Mouse (Mus musculus) forebrain, embryonic 14.5 days (tissue): ENCODE measurements around the gene Iqch. TPM values are rescaled to one million over a fixed set of nuclear protein-coding genes. Genes with fewer than 3 reads are reported as not detected.

ENCODE experiments used
- ATAC-seq: fragments of 200-750 bp; cut with Nextera tagmentation; 2 replicates; pipeline ENCODE4 v1.8.0; 2017; ENCODE audit warnings: mild to moderate bottlenecking, moderate library complexity
- DNase-seq: peaks from one replicate; pipeline ENCODE4 v3.0.0-alpha.2; 2015; ENCODE audit warnings: low spot score
- H3K27ac ChIP-seq: fragments of 300-500 bp; sonication (generic); 2 replicates; pipeline ENCODE4 v1.5.1; 2014; ENCODE audit warnings: low read depth, mild to moderate bottlenecking, control low read depth, low read length, moderate library complexity
- H3K27me3 ChIP-seq: fragments of 300-500 bp; sonication (generic); replicated peaks from 2 replicates; pipeline ENCODE4 v1.6.1; 2014; ENCODE audit warnings: low read length, control low read depth, mixed read lengths; ENCODE audit not compliant: control insufficient read depth, insufficient read depth
- H3K36me3 ChIP-seq: fragments of 300-500 bp; sonication (generic); 2 replicates; pipeline ENCODE4 v1.6.1; 2014; ENCODE audit warnings: low read length, control low read depth; ENCODE audit not compliant: control insufficient read depth, insufficient read depth
- H3K4me1 ChIP-seq: fragments of 300-500 bp; sonication (generic); 2 replicates; pipeline ENCODE4 v1.6.1; 2014; ENCODE audit warnings: antibody characterized with exemption, low read length, control low read depth; ENCODE audit not compliant: control insufficient read depth, insufficient read depth
- H3K4me2 ChIP-seq: fragments of 300-500 bp; sonication (generic); 2 replicates; pipeline ENCODE4 v1.6.1; 2014; ENCODE audit warnings: mild to moderate bottlenecking, control low read depth, low read length
- H3K4me3 ChIP-seq: fragments of 300-500 bp; sonication (generic); 2 replicates; pipeline ENCODE4 v1.5.1; 2014; ENCODE audit warnings: low read depth, low read length, control low read depth
- H3K9ac ChIP-seq: fragments of 300-500 bp; sonication (generic); 2 replicates; pipeline ENCODE4 v1.6.1; 2014; ENCODE audit warnings: mild to moderate bottlenecking, low read length, control low read depth, moderate library complexity
- H3K9me3 ChIP-seq: fragments of 300-500 bp; sonication (generic); replicated peaks from 2 replicates; pipeline ENCODE4 v1.6.1; 2016; ENCODE audit warnings: low read length, control low read depth, mixed read lengths; ENCODE audit not compliant: control insufficient read depth
- WGBS: fragments of 180-500 bp; shearing (Covaris S2); extraction: QIAGEN DNeasy Blood & Tissue Kit; methylation state at CpG from one replicate; pipeline ENCODE4 v1.1.7; 2014; 5-methylcytosine and 5-hydroxymethylcytosine counted together
- polyA plus RNA-seq: library from polyadenylated mRNA; unstranded; fragments of >200 nt; fragmentation: Nextera tagmentation; extraction: Ambion mirVana; gene quantifications from 2 replicates; pipeline ENCODE4 v1.2.1, GENCODE M21; 2014

Iqch gene
- 0.06 and 0.07 TPM in 2 replicates for polyA plus RNA-seq

GRCm38 (mm10) chr9:63602043-63602939 is at the start of gene Iqch, which contains the start of gene Aagab:
Iqch (minus strand) TSS chr9:63602493.
Aagab (plus strand) TSS chr9:63602660.
- DNase-seq (peak; percentile 97), ATAC-seq (peak; percentile 100)
- Histone ChIP-seq H3K9me3 (no peaks in the 10 kb centered on the region), H3K4me1 (peaks cover 14% of the 10 kb centered on the region), H3K4me3 (peak within 1 kb of the TSS; percentile 81), H3K4me2 (peak within 1 kb of the TSS; percentile 72), H3K36me3 (no peaks in the 10 kb centered on the region), H3K27ac (peak within 1 kb of the TSS; percentile 65; the same call in 1 of the 2 replicates), H3K9ac (peak within 1 kb of the TSS; percentile 90), H3K27me3 (no peaks in the 10 kb centered on the region)
- WGBS = 2% methylated on average over 64 of the region's 70 CpGs

DNA sequence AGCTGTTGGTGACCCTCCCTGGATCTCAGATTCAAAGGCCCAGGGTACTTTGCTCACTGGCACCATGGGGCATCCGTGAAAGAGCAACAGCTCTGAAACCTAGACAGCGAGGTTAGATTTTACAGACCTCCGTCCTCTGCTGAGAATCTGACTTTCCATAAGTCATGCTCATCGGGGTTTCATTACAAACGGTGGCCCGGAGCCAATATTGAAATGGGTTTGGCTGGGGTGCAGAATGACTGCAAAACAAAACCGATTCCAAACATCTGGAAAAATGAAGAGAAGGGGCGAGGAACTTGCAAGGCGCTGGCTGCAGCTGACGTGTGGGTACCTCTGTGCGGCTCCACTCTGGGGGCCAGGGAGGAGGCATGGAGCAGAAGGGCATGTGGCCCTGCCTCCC is 49.3 kb upstream of the Iqch start:
- ATAC-seq (no peak), DNase-seq (no peak)
- Histone ChIP-seq H3K4me3 (no peak overlapping the region), H3K4me2 (no peak overlapping the region), H3K4me1 (peaks cover 8% of the 10 kb centered on the region), H3K9me3 (no peaks in the 10 kb centered on the region), H3K36me3 (peaks cover 24% of the 10 kb centered on the region; the same call in 1 of the 2 replicates), H3K27me3 (no peaks in the 10 kb centered on the region), H3K27ac (no peak overlapping the region), H3K9ac (no peak overlapping the region)
- WGBS = 85% methylated on average over 11 of the region's 11 CpGs

DNA sequence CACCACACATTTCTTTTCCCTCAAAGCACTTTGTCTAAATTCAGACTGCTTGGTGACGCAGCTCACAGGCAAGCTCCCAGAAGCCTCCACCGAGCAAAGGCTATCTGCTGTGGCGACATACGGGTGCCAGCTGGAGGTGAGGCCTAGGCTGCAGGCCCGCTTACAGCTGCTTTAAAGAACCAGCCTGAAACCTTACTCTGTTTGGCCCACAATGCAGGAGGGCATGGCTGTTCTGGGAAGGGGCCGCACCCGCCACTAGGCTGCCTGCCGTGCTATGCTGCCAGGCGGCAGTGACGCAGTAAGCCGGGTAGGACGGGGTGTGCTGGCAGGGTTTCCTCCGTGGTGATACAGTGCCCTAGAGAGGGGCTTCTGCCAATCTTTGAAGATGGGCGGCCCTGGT is 48.6 kb upstream of the Iqch start:
- Histone ChIP-seq H3K27me3 (no peaks in the 10 kb centered on the region), H3K27ac (no peak overlapping the region; the same call in 1 of the 2 replicates), H3K4me3 (no peak overlapping the region), H3K9me3 (no peaks in the 10 kb centered on the region), H3K4me1 (peaks cover 8% of the 10 kb centered on the region), H3K9ac (no peak overlapping the region), H3K36me3 (peaks cover 26% of the 10 kb centered on the region; the same call in 1 of the 2 replicates), H3K4me2 (no peak overlapping the region)
- ATAC-seq (peak; percentile 5; the same call in 1 of the 2 replicates), DNase-seq (no peak)
- 78% methylated on average over 14 of the region's 14 CpGs for WGBS

DNA sequence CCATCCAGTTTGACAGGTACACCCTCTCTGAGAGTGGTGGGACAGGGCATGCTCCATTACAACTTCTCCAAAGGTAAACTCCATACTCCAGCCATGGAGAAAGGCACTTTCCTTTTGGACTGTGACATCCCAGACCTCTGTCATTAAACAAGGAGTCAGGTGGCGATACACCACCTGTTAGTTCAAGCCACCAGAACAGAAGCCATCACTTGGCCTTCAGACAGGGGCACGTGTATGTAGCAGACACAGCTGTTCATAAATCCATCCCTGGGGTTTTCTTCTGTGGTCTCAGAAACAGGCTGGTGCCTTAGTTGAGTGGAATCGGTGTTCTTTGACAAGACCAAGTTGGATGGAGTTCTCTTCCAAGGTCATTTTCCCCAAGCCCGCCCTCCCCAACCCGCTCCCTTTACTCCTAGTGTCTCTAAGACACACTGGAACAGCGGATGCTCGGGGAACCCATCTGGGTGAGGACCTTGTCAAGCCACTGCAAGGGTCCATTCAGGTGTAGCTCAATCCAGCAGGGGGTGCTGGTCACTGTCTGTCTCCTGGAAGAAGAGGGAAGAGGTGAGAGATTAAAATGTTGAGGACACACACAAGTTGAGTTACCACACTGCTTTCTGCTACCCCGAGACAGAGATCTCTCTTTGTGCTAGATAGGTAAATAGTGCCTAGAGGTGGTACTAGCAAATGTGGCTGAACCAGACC is 47.7 kb upstream of the Iqch start:
- H3K27ac ChIP-seq = no peak overlapping the region
- H3K4me3 ChIP-seq = no peak overlapping the region
- H3K36me3 ChIP-seq = peaks cover 26% of the 10 kb centered on the region; the same call in 1 of the 2 replicates
- ATAC-seq (no peak), DNase-seq (no peak)
- H3K9ac ChIP-seq = no peak overlapping the region
- peaks cover 8% of the 10 kb centered on the region for H3K4me1 ChIP-seq
- 87% methylated on average over 8 of the region's 8 CpGs for WGBS
- no peaks in the 10 kb centered on the region for H3K9me3 ChIP-seq
- no peak overlapping the region for H3K4me2 ChIP-seq
- no peaks in the 10 kb centered on the region for H3K27me3 ChIP-seq

DNA sequence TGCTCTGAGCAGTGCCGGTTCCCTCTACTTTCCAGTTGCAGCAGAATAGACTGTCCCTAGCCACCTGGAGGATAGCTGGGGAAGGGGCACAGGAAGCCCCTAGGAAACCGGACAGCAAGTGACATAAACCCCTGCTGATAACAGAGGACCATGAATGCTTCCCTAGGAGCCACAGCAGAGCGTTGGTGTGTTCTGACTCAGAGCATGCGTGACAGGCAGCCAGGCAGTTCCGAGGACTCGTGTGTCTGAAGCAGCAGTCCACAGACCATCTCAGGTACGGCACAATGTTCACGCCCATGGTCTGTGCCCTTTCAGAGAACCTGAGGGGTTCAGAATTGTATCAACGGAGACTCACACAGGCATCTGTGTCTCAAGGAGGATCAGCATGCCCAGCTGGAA is 46.2 kb upstream of the Iqch start:
- no peak overlapping the region for H3K4me3 ChIP-seq
- WGBS = 86% methylated on average over 9 of the region's 9 CpGs
- ATAC-seq = no peak
- peaks cover 5% of the 10 kb centered on the region for H3K4me1 ChIP-seq
- H3K27me3 ChIP-seq = no peaks in the 10 kb centered on the region
- H3K9me3 ChIP-seq = no peaks in the 10 kb centered on the region
- no peak overlapping the region for H3K4me2 ChIP-seq
- no peak overlapping the region for H3K27ac ChIP-seq
- peaks cover 29% of the 10 kb centered on the region; the same call in 1 of the 2 replicates for H3K36me3 ChIP-seq
- no peak for DNase-seq
- no peak overlapping the region for H3K9ac ChIP-seq

DNA sequence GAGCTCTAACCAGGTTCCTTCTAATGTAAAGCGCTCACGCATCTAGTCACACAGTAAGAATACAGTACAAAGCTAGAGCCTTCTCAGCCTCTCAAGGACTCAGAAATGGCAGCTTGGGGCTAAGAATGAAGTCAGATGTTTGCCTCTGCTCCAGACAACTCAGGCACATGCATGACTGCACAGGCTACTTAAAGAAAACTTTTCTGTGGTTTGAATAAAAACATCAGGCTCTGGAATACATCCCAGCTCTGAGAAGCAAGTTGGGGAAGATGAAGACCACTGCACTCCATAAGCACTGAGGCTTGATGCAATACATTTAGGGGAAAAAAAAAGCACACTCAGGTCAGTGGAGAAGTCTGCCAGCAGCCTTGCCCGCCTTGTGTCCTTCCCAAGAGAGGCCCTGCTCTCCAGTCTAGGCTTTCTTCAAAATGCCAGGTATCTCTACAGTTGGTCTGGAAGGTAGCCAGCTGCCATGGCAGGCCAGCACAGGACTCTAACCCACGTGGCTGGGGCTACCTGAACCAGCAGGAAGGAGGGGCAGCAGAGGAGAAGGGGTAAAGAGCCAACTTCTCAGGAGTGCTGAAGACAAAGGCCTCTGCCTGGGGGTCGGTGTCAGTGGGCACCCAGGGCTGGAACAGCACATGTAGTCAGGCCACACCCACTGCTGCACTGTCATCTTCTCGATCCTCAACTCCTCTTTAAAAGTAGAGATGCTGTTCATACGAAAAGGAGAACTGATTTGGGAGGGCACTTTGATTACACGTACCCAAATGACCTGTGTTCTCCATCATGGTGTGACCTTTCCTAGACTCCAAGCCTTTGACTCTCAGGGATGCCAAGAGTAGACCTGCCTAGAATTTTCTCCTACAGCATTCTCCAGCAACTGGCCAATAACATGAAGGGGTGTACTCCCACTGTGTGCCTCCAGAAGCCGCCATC is 45.6 kb upstream of the Iqch start:
- 74% methylated on average over 9 of the region's 9 CpGs for WGBS
- H3K4me1 ChIP-seq = no peaks in the 10 kb centered on the region; the same call in 1 of the 2 replicates
- H3K4me2 ChIP-seq = no peak overlapping the region
- DNase-seq = no peak
- H3K9ac ChIP-seq = no peak overlapping the region
- H3K27me3 ChIP-seq = no peaks in the 10 kb centered on the region
- H3K36me3 ChIP-seq = peaks cover 31% of the 10 kb centered on the region; the same call in 1 of the 2 replicates
- no peaks in the 10 kb centered on the region for H3K9me3 ChIP-seq
- H3K4me3 ChIP-seq = no peak overlapping the region
- H3K27ac ChIP-seq = no peak overlapping the region
- ATAC-seq = no peak; the same call in 1 of the 2 replicates

- H3K9ac ChIP-seq = no peak overlapping the region
- ATAC-seq (no peak), DNase-seq (no peak)
- H3K27me3 ChIP-seq = no peaks in the 10 kb centered on the region
- no peaks in the 10 kb centered on the region for H3K9me3 ChIP-seq
- H3K36me3 ChIP-seq = peaks cover 35% of the 10 kb centered on the region
- no peak overlapping the region for H3K4me3 ChIP-seq
- no peak overlapping the region for H3K27ac ChIP-seq
- H3K4me1 ChIP-seq = no peaks in the 10 kb centered on the region
- 87% methylated on average over 8 of the region's 8 CpGs for WGBS
- no peak overlapping the region for H3K4me2 ChIP-seq
Measured at GRCm38 (mm10) chr9:63645084-63645483, 42.8 kb upstream of the Iqch start.

GRCm38 (mm10) chr9:63644011-63644410 is 41.7 kb upstream of the Iqch start:
- 90% methylated on average over 6 of the region's 6 CpGs for WGBS

More at GRCm38 (mm10) chr9:63644011-63644410, 41.7 kb upstream of the Iqch start:
- ATAC-seq = no peak
- Histone ChIP-seq H3K9ac (no peak overlapping the region), H3K4me2 (no peak overlapping the region), H3K36me3 (peaks cover 38% of the 10 kb centered on the region), H3K27me3 (no peaks in the 10 kb centered on the region), H3K4me3 (no peak overlapping the region), H3K9me3 (no peaks in the 10 kb centered on the region), H3K4me1 (no peaks in the 10 kb centered on the region), H3K27ac (no peak overlapping the region)
- no peak for DNase-seq
